Comparison of ENCODE assay signal across 8 mouse cellular contexts in the genomic region with DNA sequence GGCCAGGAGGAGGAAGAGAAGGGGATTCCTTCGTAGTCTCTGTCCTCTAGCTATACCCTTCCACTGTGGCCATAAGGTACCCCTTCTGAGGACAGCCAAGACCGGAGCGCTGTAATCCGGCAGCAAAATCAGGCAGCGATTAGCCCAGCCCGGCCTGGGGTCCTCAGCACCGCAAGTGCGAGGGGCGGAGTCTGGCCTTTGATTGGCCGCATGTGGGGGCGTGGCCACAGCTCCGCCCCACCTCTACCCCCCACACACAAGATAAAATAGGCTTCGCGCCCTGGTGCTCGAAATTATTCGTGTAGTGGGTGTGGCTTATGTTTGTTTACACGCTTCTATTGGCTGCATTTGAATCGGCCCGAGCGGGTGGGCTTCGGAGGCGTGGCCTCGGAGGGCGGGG. TPM values are rescaled to one million over a fixed set of nuclear protein-coding genes. Genes with fewer than 3 reads are reported as not detected.
DNase-seq lines count a peak whose midpoint lies in the region; ATAC-seq lines count a peak whose summit lies in the region.

No protein-coding gene starts in this region.

- H3K4me2 ChIP-seq in heart, embryonic 14.5 days (ENCODE audit: low read length): peak overlapping the region; percentile 92
- H3K4me2 ChIP-seq in liver, embryonic 12.5 days: peak overlapping the region; percentile 94

- peak; percentile 82 to 87 for DNase-seq in CD8-positive naive resting alpha-beta T cell, adult 2 months (ENCODE audit: low read depth in 2 of 2, low spot score in 2 of 2)
- DNase-seq in c-Kit-negative CD71-positive TER-119-positive erythroid progenitor cells, embryonic 14.5 days (ENCODE audit: low read depth, low spot score): peak; percentile 92
- peak; percentile 91 for DNase-seq in fibroblast of lung, adult 2 months (ENCODE audit: low read depth)
- peak; percentile 98 for DNase-seq in kidney, postnatal 10 days
- peak; percentile 94 for DNase-seq in naive thymus-derived CD4-positive, alpha-beta T cell, adult 2 months (ENCODE audit: low read depth)
- peak; percentile 98 for DNase-seq in splenic B cell, adult 2 months (ENCODE audit: low read depth, low spot score)

- WGBS in heart, embryonic 14.5 days: under 1% methylated on average over 24 of the region's 24 CpGs
- 2% methylated on average over 24 of the region's 24 CpGs for WGBS in liver, embryonic 12.5 days (ENCODE audit: insufficient replicate concordance)

- no peaks in the 10 kb centered on the region for H3K36me3 ChIP-seq in heart, embryonic 14.5 days (ENCODE audit: control insufficient read depth, insufficient read depth, low read length)
- H3K36me3 ChIP-seq in liver, embryonic 12.5 days: no peaks in the 10 kb centered on the region
- no peaks in the 10 kb centered on the region for H3K36me3 ChIP-seq in splenic B cell, adult 2 months (ENCODE audit: control insufficient read depth, insufficient read depth, low read length, poor library complexity, severe bottlenecking)

- H3K9me3 ChIP-seq in heart, embryonic 14.5 days (ENCODE audit: control insufficient read depth, low read length): no peaks in the 10 kb centered on the region
- H3K9me3 ChIP-seq in liver, embryonic 12.5 days (replicated peaks): no peaks in the 10 kb centered on the region

- peak overlapping the region; percentile 79 to 87 for H3K27ac ChIP-seq in heart, embryonic 14.5 days (replicated peaks in 1 of 2; ENCODE audit: control insufficient read depth in 1 of 2, insufficient read depth in 1 of 2, low read depth in 2 of 2, low read length in 2 of 2)
- peak overlapping the region; percentile 93 for H3K27ac ChIP-seq in liver, embryonic 12.5 days

- ATAC-seq in heart, embryonic 14.5 days (ENCODE audit: insufficient number of reproducible peaks, insufficient read depth, low FRiP score, low read depth): peak; percentile 81
- peak; percentile 78 for ATAC-seq in liver, embryonic 12.5 days

- H3K9ac ChIP-seq in heart, embryonic 14.5 days (ENCODE audit: low read length): peak overlapping the region; percentile 83
- peak overlapping the region; percentile 81 for H3K9ac ChIP-seq in liver, embryonic 12.5 days

- H3K27me3 ChIP-seq in heart, embryonic 14.5 days (ENCODE audit: control insufficient read depth, insufficient read depth, low read length): no peaks in the 10 kb centered on the region
- H3K27me3 ChIP-seq in liver, embryonic 12.5 days (replicated peaks): peaks cover 5% of the 10 kb centered on the region; the same call in 1 of the 2 replicates
- no peaks in the 10 kb centered on the region for H3K27me3 ChIP-seq in splenic B cell, adult 2 months (ENCODE audit: control insufficient read depth, insufficient read depth, low read length, poor library complexity, severe bottlenecking)

- peak overlapping the region; percentile 63 to 73 for H3K4me3 ChIP-seq in heart, embryonic 14.5 days (ENCODE audit: control insufficient read depth in 1 of 2, insufficient read depth in 1 of 2, low read depth in 1 of 2, low read length in 2 of 2)
- peak overlapping the region; percentile 69 for H3K4me3 ChIP-seq in liver, embryonic 12.5 days

- H3K4me1 ChIP-seq in heart, embryonic 14.5 days (ENCODE audit: control insufficient read depth in 2 of 2, insufficient read depth in 2 of 2, low read length in 2 of 2): peaks cover 7 to 18% of the 10 kb centered on the region in 2 experiments
- peaks cover 43% of the 10 kb centered on the region for H3K4me1 ChIP-seq in liver, embryonic 12.5 days

RNA-seq across cellular contexts. Expression of a gene that starts 5.0 kb away (rescaled TPM):
- 5.0 and 5.4 TPM in 2 replicates for polyA plus RNA-seq in heart, embryonic 14.5 days (2014; fragmentation: Nextera tagmentation; extraction: Ambion mirVana)
- 2.9 and 3.3 TPM in 2 replicates for polyA plus RNA-seq in liver, embryonic 12.5 days (2016; fragmentation: Nextera tagmentation; extraction: Ambion mirVana)

RNA-seq across cellular contexts. Expression of a gene that starts 8.9 kb away (rescaled TPM):
- polyA plus RNA-seq in heart, embryonic 14.5 days (2014; fragmentation: Nextera tagmentation; extraction: Ambion mirVana): not detected in 2 replicates
- not detected in 2 replicates for polyA plus RNA-seq in liver, embryonic 12.5 days (2016; fragmentation: Nextera tagmentation; extraction: Ambion mirVana)

RNA-seq across cellular contexts. Expression of a gene that starts 45.6 kb away (rescaled TPM):
- polyA plus RNA-seq in heart, embryonic 14.5 days (2014; fragmentation: Nextera tagmentation; extraction: Ambion mirVana): 159 and 161 TPM in 2 replicates
- 163 and 165 TPM in 2 replicates for polyA plus RNA-seq in liver, embryonic 12.5 days (2016; fragmentation: Nextera tagmentation; extraction: Ambion mirVana)

Comparison
In these comparisons a context has a peak if more than half of its experiments do, and no peak if none do; other contexts are left out.
1. Peak in every context shown above with its lines: DNase-seq, ATAC-seq, H3K4me3 ChIP-seq and H3K27ac ChIP-seq.